25 mouse cellular contexts compared by ENCODE assay signal in the genomic region with DNA sequence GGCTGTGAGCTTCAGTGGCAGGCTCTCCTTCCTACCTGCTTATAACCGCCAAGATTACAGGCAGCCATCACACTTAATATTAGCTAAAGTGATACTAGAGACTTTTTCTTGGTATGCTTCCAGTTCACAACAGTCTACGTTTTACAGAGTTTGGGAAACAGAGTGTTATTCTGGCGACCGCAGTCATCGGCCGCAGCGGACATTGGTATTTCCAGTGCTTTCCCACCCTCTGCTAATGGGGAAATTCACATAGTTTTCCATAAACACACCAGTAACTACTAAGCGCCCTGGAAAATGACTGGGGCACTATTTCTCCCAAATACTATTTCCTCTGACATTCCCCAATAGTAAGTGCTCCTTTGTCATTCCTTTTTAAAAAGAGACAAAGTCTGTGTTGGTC. TPM values are rescaled to one million over a fixed set of nuclear protein-coding genes. Genes with fewer than 3 reads are reported as not detected.
A peak's percentile ranks its signal among the peaks of the same experiment; 100 is the strongest.
DNase-seq lines count a peak whose midpoint lies in the region; ATAC-seq lines count a peak whose summit lies in the region.
"Had no signal": no experiment of that assay in that cellular context is flagged by ENCODE, and none has a peak within 500 bp of the region (broad histone marks: within the 10 kb centered on the region; RNA-seq: fewer than 3 reads in every experiment).

No protein-coding gene starts in this region.

- H3K27me3 ChIP-seq in embryonic facial prominence, embryonic 14.5 days (replicated peaks; ENCODE audit: control insufficient read depth, insufficient read depth, low read length): no peaks in the 10 kb centered on the region
- no peaks in the 10 kb centered on the region for H3K27me3 ChIP-seq in embryonic facial prominence, embryonic 10.5 days (replicated peaks; ENCODE audit: low read depth, poor library complexity, severe bottlenecking)
- H3K27me3 ChIP-seq in kidney, embryonic 16.5 days (ENCODE audit: insufficient read depth, low read length): no peaks in the 10 kb centered on the region
- no peaks in the 10 kb centered on the region for H3K27me3 ChIP-seq in limb, embryonic 15.5 days
- H3K27me3 ChIP-seq: CH12.LX; heart, embryonic 12.5 days; lung, embryonic 15.5 days had no signal

- DNase-seq in embryonic facial prominence, embryonic 14.5 days (ENCODE audit: low spot score): no peak
- DNase-seq in embryonic facial prominence, embryonic 10.5 days (ENCODE audit: low spot score): no peak
- no peak for DNase-seq in kidney, postnatal 4 days
- DNase-seq in fibroblast of lung, adult 2 months (ENCODE audit: low read depth): peak; percentile 92
- no peak for DNase-seq in gastrocnemius, postnatal 14 days
- DNase-seq: adrenal gland, adult 8-10 months; cerebellum, adult 2 months; cerebellum, postnatal 14 days; gastrocnemius, adult 2 months; heart, adult 2 months; kidney, postnatal 14 days; lung, postnatal 36 days had no signal

- H3K4me3 ChIP-seq in embryonic facial prominence, embryonic 14.5 days (ENCODE audit: low read depth, low read length): no peak overlapping the region
- H3K4me3 ChIP-seq in embryonic facial prominence, embryonic 10.5 days: no peak overlapping the region
- H3K4me3 ChIP-seq in kidney, embryonic 16.5 days (ENCODE audit: low read length): no peak overlapping the region
- no peak overlapping the region for H3K4me3 ChIP-seq in limb, embryonic 15.5 days
- H3K4me3 ChIP-seq: gastrocnemius, adult 2 months; heart, adult 2 months; heart, embryonic 12.5 days; layer of hippocampus, adult 2 months; lung, embryonic 15.5 days; myocyte had no signal

- H3K9ac ChIP-seq in embryonic facial prominence, embryonic 14.5 days (ENCODE audit: low read depth, low read length): no peak overlapping the region
- peak overlapping the region; percentile 9; the same call in 1 of the 2 replicates for H3K9ac ChIP-seq in kidney, embryonic 16.5 days (replicated peaks; ENCODE audit: low read length)
- H3K9ac ChIP-seq in limb, embryonic 15.5 days: no peak overlapping the region
- H3K9ac ChIP-seq: heart, embryonic 12.5 days; hindbrain, embryonic 14.5 days; lung, embryonic 15.5 days had no signal

- 59% methylated on average over 8 of the region's 8 CpGs for WGBS in embryonic facial prominence, embryonic 14.5 days
- 83% methylated on average over 8 of the region's 8 CpGs for WGBS in embryonic facial prominence, embryonic 10.5 days
- 47% methylated on average over 8 of the region's 8 CpGs for WGBS in kidney, embryonic 16.5 days
- WGBS in limb, embryonic 15.5 days: 40% methylated on average over 8 of the region's 8 CpGs

- no peak overlapping the region for H3K4me2 ChIP-seq in embryonic facial prominence, embryonic 14.5 days (ENCODE audit: low read depth, low read length)
- no peak overlapping the region for H3K4me2 ChIP-seq in kidney, embryonic 16.5 days (replicated peaks; ENCODE audit: low read depth, low read length)
- H3K4me2 ChIP-seq in limb, embryonic 15.5 days: no peak overlapping the region
- H3K4me2 ChIP-seq: heart, embryonic 12.5 days; hindbrain, embryonic 14.5 days; liver, embryonic 11.5 days; lung, embryonic 15.5 days; midbrain, embryonic 11.5 days had no signal

- ATAC-seq in embryonic facial prominence, embryonic 14.5 days (ENCODE audit: low read depth): no peak
- ATAC-seq in kidney, embryonic 16.5 days (ENCODE audit: low FRiP score, low TSS enrichment): no peak
- 0 out of 2 replicates have a peak, but pooled peaks have one; percentile 48 for ATAC-seq in limb, embryonic 15.5 days (ENCODE audit: insufficient number of reproducible peaks, low FRiP score, low TSS enrichment, low read depth)
- ATAC-seq: activated CD4-positive, CD25-positive, alpha-beta regulatory T cell, adult 4 months; forebrain, embryonic 16.5 days; midbrain, embryonic 16.5 days had no signal

- no peaks in the 10 kb centered on the region for H3K36me3 ChIP-seq in embryonic facial prominence, embryonic 14.5 days (ENCODE audit: control insufficient read depth, insufficient read depth, low read length)
- no peaks in the 10 kb centered on the region for H3K36me3 ChIP-seq in embryonic facial prominence, embryonic 10.5 days (replicated peaks)
- H3K36me3 ChIP-seq in kidney, embryonic 16.5 days (ENCODE audit: insufficient read depth, low read length): no peaks in the 10 kb centered on the region
- no peaks in the 10 kb centered on the region for H3K36me3 ChIP-seq in limb, embryonic 15.5 days
- H3K36me3 ChIP-seq: heart, embryonic 12.5 days; lung, embryonic 15.5 days had no signal

- H3K27ac ChIP-seq in embryonic facial prominence, embryonic 14.5 days (replicated peaks; ENCODE audit: low read depth, low read length): 0 out of 2 replicates have a peak overlapping the region, but pooled peaks have one; percentile 3
- H3K27ac ChIP-seq in embryonic facial prominence, embryonic 10.5 days (replicated peaks): no peak overlapping the region
- peak overlapping the region; percentile 82 for H3K27ac ChIP-seq in kidney, embryonic 16.5 days (ENCODE audit: low read length)
- peak overlapping the region; percentile 75 for H3K27ac ChIP-seq in limb, embryonic 15.5 days
- H3K27ac ChIP-seq: gastrocnemius, adult 2 months; heart, adult 2 months; hindbrain, embryonic 14.5 days; layer of hippocampus, adult 2 months; lung, embryonic 15.5 days had no signal

- no peaks in the 10 kb centered on the region for H3K9me3 ChIP-seq in embryonic facial prominence, embryonic 14.5 days (ENCODE audit: control insufficient read depth, low read length)
- no peaks in the 10 kb centered on the region for H3K9me3 ChIP-seq in embryonic facial prominence, embryonic 10.5 days
- H3K9me3 ChIP-seq in kidney, embryonic 16.5 days (ENCODE audit: low read length): no peaks in the 10 kb centered on the region
- H3K9me3 ChIP-seq in limb, embryonic 15.5 days: no peaks in the 10 kb centered on the region
- H3K9me3 ChIP-seq: heart, embryonic 12.5 days; lung, embryonic 15.5 days had no signal

- intact Hi-C loops in gastrocnemius, postnatal 14 days (cut with DNase I; ENCODE audit: low total_unique reads): no loop called here

- H3K4me1 ChIP-seq in embryonic facial prominence, embryonic 14.5 days (ENCODE audit: control insufficient read depth, insufficient read depth, low read length): peaks cover 17% of the 10 kb centered on the region
- peaks cover 22% of the 10 kb centered on the region for H3K4me1 ChIP-seq in embryonic facial prominence, embryonic 10.5 days
- H3K4me1 ChIP-seq in kidney, embryonic 16.5 days (ENCODE audit: insufficient read depth, low read length): peaks cover 47% of the 10 kb centered on the region
- peaks cover 41% of the 10 kb centered on the region for H3K4me1 ChIP-seq in limb, embryonic 15.5 days

RNA-seq across cellular contexts. Expression of a gene that starts 19.1 kb away (rescaled TPM):
- polyA plus RNA-seq in embryonic facial prominence, embryonic 14.5 days (2014; fragmentation: Nextera tagmentation; extraction: Ambion mirVana): 12.3 and 12.5 TPM in 2 replicates
- 6.7 TPM in 2 replicates for polyA plus RNA-seq in embryonic facial prominence, embryonic 10.5 days (2016; fragmentation: Nextera tagmentation; extraction: Ambion mirVana)
- polyA plus RNA-seq in kidney, embryonic 16.5 days (2015; fragmentation: Nextera tagmentation; extraction: Ambion mirVana): 16.1 and 17.0 TPM in 2 replicates
- 11.8 and 12.9 TPM in 2 replicates for polyA plus RNA-seq in limb, embryonic 15.5 days (2015; fragmentation: Nextera tagmentation; extraction: Ambion mirVana)
- 10 to 100 TPM; 11.0 to 12.9 TPM for total RNA-seq in gastrocnemius, postnatal 14 days (2021)

RNA-seq across cellular contexts. Expression of a gene that starts 21.1 kb away (rescaled TPM):
- polyA plus RNA-seq in embryonic facial prominence, embryonic 14.5 days (2014; fragmentation: Nextera tagmentation; extraction: Ambion mirVana): 54.4 and 62.8 TPM in 2 replicates
- 108 and 110 TPM in 2 replicates for polyA plus RNA-seq in embryonic facial prominence, embryonic 10.5 days (2016; fragmentation: Nextera tagmentation; extraction: Ambion mirVana)
- polyA plus RNA-seq in kidney, embryonic 16.5 days (2015; fragmentation: Nextera tagmentation; extraction: Ambion mirVana): 65.4 and 87.1 TPM in 2 replicates
- 65.1 and 65.8 TPM in 2 replicates for polyA plus RNA-seq in limb, embryonic 15.5 days (2015; fragmentation: Nextera tagmentation; extraction: Ambion mirVana)
- 1 to 10 TPM; 3.5 to 4.0 TPM for total RNA-seq in gastrocnemius, postnatal 14 days (2021)
